Mouse (Mus musculus) layer of hippocampus, postnatal 36 days (tissue): ENCODE data around the gene Fam187a. TPM values are rescaled to one million over a fixed set of nuclear protein-coding genes. Genes with fewer than 3 reads are reported as not detected.

Experiments used
- DNase-seq, 2 experiments: peaks; one replicate each; pipeline ENCODE4 v3.0.0; 2022
- total RNA-seq, 2 experiments: library from RNA; stranded (reverse); gene quantifications; 2 replicates each; pipeline ENCODE4 v1.2.3; 2021

The Fam187a gene
- total RNA-seq, 2 experiments from 2014 or later = not detected

DNA sequence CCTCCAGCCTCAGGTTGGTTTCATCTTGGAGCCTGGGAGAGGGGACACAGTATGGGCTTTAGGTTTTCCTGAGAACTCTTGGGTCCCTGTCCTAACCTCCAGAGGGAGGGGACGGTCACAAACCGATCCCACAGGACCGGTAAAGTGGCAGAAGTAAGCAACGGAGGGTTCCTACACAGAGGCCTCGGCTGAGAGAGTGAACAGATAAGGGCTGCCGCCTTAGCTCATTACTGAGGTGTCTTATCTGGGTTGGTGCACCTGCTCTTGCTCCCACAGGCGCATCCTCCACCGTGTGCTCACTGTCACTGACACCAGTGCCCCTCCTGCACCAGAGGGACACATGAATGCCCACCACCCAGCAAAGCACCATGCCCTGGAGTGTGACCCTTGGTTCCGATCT is 10.8 kb downstream of the Fam187a start:
- no peak for DNase-seq

DNA sequence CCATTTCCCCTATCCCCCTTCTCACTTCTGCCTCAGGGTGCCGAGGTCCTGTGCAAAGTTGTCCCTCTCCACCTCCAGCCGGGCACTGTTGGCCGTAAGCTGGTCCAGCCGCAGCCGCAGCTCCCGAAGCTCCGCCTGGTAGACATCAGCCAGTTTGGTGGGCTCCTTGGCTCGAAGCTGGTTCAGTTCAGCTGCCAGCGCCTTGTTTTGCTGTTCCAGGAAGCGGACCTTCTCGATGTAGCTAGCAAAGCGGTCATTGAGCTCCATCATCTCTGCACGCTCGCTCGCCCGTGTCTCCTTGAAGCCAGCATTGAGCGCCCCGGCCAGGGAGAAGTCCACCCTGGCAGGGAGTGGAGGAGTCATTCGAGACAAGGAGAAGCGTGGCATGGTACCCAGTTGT is 11.7 kb downstream of the Fam187a start:
- DNase-seq = no peak

DNA sequence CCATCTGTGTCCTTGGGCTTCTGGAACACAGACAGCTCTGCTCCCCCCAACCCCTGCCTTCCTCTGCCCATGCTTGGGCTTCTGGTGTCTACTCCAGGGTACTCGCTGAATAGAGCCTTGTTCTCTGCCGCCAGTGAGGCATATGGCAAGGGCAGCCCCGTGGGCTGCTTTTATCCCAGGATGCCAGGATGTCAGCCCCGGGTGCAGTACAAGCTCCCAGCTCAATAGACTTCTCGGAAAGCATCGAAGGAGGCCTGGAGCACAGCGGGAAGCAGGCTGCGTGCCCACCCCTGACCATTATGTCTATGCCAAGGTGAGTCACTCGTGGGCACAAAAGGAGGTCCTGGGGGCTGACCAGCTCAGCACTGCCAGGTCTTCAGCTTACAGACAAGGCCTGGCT is 13.4 kb downstream of the Fam187a start:
- peak; percentile 60 to 71 for DNase-seq

DNA sequence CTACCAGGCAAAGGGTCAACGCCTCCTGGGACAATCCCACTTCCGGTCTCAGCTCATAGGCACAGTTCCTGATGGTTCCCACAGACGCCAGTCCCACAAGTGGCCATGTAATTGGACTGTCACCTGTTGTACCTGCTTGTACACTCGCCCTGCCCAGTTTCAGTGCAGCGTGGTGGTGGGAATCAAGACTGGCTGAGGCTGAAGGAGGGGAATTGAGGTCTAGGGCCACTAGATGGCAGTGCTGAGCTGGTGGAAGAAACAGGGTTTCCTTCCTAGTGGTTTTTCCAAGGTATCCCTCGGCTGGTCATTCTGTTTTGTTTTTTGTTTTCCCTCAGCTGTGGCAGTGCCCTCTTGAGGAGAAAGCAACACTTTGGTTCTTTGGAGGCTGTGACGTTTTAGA is 15.8 kb downstream of the Fam187a start, which contains the start of gene Gfap:
Gfap (minus strand) TSS at position 150 of the 400 bp plus-strand sequence.
- peak; percentile 82 to 85 for DNase-seq

DNA sequence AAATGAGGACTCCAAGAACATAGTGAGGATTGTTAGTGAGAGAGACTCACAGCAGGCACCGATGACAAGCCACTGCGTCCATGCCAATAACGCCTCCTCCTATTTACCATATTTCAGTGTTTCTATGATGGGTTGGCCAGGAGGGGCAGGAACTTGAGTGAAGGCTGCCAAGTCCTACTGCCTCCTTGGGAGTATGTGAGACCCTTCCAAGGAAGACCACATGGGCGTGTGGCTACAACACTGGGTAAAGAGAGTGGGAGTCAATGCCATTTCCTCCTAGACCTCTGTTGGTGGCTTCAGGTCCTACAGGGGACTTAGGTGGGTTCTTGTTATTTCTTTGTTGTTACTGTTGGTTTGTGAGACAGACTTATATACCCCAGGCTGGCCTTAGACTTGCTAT is 16.2 kb downstream of the Fam187a start:
- no peak for DNase-seq

DNA sequence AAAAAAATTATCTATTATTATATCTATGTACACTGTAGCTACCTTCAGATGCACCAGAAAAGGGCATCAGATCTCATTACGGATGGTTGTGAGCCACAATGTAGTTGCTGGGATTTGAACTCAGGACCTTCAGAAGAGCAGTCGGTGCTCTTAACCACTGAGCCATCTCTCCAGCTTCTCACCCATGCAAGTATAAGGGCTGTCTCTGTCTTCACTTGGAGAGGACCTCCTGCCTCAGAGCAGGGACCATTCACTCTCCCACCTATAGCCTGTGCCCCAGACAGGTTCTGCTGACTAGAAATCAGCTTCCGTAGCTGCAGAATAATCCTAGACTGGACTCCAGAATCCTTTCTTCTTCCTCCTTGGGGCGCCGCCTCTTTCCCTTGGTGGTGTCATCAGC is 17.1 kb downstream of the Fam187a start:
- DNase-seq = no peak

DNA sequence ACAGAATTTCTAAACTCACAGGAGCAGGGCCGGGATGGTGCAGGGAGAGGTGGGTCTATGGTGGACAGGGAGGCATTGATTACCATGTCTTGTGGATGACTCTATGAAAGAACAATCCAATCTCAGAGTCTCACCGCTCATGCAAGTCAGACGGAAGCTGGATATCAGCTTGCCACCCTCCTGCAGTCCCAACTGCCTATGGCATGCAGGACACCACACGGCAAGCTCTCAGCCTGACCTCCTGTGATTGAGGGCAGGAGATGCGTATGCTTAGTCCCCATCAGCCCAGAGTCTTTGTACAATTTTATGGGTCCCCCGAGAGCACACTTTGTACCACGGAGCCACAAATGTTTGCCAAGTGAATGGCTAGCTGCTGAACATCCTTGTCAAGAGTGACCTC is 18.7 kb downstream of the Fam187a start:
- no peak for DNase-seq

DNA sequence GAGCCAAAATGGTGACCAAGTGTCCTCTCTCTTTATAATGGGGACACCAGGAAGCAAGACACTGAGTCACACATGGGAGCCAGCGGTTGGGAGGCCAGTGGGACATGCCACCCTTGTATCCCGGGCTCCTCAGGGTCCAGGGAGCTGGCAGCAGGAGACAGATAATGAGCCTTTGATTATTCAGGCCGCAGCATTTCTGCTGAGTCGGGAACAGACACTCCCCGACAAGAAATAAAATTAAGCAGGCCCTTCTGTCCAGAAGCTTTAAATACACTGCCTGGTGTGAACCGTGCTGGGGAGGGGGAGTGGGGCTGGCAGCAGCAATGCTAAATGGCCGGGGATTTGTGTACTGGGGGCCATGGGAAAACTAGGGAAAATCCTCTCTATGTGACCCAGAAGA is 26.4 kb downstream of the Fam187a start:
- no peak for DNase-seq

DNA sequence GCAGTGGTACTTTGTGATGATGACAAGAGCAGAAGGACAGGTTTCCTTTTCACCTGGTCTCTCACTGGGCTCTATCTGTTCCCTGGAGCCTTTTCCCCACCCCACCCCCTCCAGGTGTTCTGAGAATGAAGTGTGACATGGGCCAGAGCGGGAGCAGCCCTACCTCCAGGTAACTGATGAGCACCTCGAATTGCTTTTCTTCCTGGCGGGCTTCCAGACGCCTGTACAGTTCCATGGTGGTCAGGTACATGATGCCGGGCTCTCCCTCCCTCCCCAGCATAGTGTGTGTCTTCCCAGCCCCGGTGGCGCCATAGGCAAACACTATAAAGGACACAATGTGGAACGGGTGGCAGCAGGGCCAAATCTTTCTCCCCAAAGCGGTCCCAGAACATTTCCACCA is 30.4 kb downstream of the Fam187a start:
- DNase-seq = no peak

DNA sequence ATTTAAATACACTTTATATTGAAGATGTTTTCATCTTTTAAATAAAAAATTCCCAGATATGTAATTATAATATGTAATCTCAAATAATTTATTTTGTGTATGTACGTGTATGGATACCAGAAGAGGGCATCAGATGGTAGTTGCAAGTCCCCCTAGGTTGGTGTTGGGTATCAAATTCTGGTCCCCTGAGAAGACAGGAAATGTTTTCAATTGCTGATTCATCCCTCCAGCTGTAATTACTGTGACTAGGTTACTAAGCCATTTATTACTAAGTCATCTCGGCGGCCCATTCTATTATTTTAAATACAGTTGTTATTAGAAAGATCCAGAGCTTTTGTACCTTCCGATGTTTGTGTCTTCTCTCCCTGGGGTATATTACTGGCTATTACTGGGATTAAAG is 33.1 kb downstream of the Fam187a start:
- no peak for DNase-seq

DNA sequence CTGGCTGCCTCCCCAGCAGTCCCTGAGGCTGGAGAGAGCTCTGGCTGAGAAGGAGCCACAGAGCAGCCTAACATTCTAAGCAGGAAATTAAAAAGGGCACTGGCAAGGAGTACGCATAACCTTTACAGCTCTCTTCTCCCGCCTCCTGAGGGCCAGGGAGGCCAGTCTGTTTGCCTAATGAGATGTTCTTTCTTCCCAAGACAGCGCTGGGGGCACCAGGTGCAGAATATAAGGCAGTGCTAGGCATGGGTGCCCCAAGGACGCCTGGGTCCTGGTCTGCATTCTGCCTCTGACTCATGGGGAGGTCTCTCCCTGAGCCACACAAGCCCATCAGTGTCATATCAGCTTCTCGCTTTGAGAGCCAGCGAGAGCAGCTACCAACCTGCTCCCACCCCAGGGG is 36.5 kb downstream of the Fam187a start:
- DNase-seq = no peak

DNA sequence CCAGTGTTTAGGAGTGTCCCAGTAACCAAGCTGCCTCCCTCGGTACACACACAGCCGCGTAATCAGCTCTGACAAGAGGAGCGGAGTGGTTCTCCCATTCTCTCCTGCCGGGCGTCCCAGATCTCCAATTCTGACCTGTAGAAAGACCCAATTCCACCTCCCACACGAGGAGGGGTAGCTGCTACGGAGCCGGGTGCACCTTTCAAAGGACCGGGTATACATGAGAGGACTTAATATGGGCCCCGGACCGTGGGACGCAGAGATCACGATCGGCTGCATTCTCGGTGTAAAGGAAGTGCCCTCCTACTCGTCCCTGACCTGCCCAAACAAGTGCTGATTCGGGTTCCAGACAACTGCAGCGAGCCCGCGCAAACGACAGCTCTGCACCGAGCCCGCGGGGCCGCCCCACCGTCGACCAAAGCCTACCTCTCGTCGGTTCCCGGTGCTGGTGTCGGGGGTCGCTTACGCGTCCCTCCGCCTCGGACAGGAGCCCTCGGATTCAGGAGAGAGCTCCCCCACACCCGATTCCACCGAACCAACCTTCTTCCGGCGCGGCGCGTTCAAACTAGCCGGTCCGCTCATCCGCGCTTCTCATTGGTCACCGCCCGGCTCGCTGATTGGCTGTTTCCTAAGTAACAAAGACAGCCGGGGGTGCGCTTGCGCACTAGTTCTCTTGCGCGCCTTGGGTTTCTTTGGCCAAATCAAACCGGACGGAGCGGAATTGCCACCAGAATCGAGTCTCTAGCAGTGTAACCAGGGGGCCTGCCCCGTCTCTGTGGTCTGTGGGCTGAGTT is 39.8 kb downstream of the Fam187a start, which contains the start of gene Kif18b:
Kif18b (minus strand) TSS at position 568 of the 794 bp plus-strand sequence.
- DNase-seq = peak; percentile 87 to 88

DNA sequence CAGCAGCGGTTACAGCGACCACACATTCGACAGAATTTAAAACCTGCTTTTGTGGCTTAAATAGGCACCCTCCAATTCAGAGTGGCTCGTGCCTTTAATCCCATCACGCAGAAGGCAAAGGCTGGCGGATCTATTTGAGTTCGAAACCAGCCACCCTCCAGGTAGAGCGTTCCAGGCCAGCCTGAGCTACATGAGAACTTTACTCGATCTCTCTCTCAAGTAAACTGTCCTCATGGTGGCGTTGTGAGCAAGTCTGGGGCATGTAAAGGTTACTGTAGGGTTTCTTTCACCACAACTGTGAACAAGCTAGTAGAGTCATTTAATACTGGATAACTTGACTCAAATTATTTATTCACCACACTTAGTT is 40.4 kb downstream of the Fam187a start:
- no peak for DNase-seq

DNA sequence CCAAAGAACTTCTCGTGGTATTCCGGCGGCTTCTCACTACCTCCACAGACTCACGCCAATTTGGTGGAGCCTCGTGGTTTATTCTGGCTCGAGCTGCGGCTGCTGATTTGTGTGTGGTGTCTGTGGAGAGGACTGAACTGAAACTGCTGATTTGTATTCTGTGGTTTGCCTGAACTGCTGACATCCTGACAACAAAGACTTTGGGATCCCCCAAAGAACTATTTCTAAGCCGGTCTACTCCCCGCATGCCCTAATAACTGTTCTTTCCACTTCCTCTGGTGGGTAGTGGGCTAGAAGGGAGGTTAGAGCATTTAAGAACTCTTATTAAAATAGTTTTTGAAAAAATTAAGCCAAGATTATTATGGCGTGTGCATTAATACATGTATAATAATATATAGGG is 45.7 kb downstream of the Fam187a start:
- no peak for DNase-seq

DNA sequence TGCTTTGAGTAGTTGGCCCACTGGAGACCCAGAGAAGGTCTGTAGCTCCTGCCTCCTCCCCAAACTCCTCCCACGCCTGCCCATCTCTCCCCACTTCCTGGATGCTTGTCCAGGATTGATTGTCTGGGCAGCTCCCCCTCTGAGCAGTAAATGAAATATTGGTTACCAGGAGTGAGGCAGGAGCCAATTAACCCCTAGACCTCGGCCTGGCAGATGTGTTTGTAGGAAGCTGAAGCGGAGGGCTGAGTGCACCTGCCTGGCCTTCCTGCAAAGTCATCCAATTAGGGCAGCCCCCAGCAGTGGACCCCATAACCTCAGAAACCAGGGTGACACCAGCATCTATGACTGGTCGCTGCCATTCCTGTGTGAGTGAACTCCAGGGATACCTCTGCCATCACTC is 51.3 kb downstream of the Fam187a start:
- DNase-seq = no peak

Other genes with a start within 250 kb of the Fam187a start
- not detected for gene Meioc, start 221.5 kb upstream of the Fam187a start, total RNA-seq
- 10 to 100 TPM; 36.4 to 39.7 TPM for gene Ccdc43, start 187.4 kb upstream of the Fam187a start, total RNA-seq
- 100 to 1,000 TPM; 188 to 201 TPM for gene Adam11, start 123.7 kb upstream of the Fam187a start, total RNA-seq
- 1 to 10 TPM; 5.1 TPM for gene Gjc1, start 65.5 kb upstream of the Fam187a start, total RNA-seq
- gene Higd1b, start 49.3 kb upstream of the Fam187a start, total RNA-seq = 1 to 10 TPM; 2.0 to 4.6 TPM
- 100 to 1,000 TPM; 129 to 131 TPM for gene Eftud2, start 4.2 kb upstream of the Fam187a start, total RNA-seq
- 1 to 10 TPM; 1.6 to 2.4 TPM for gene Ccdc103, start 4.0 kb upstream of the Fam187a start, total RNA-seq
- gene Gfap, start 15.7 kb downstream of the Fam187a start, total RNA-seq = 100 to 1,000 TPM; 275 to 320 TPM
- gene Kif18b, start 40.0 kb downstream of the Fam187a start, total RNA-seq = under 1 TPM; 0.27 to 0.40 TPM
- gene C1ql1, start 61.5 kb downstream of the Fam187a start, total RNA-seq = 10 to 100 TPM; 16.2 to 18.2 TPM
- gene Nmt1, start 143.0 kb downstream of the Fam187a start, total RNA-seq = 100 to 1,000 TPM; 165 to 167 TPM
- gene Dcakd, start 143.2 kb downstream of the Fam187a start, total RNA-seq = 10 to 100 TPM; 88.9 to 96.1 TPM
- gene Plcd3, start 216.5 kb downstream of the Fam187a start, total RNA-seq = 1 to 10 TPM; 9.5 TPM
- gene Acbd4, start 216.5 kb downstream of the Fam187a start, total RNA-seq = 10 to 100 TPM; 76.4 to 86.1 TPM
- 10 to 100 TPM; 52.7 to 56.1 TPM for gene Hexim1, start 231.1 kb downstream of the Fam187a start, total RNA-seq
- gene Hexim2, start 247.3 kb downstream of the Fam187a start, total RNA-seq = 10 to 100 TPM; 14.8 to 14.9 TPM